Mouse (Mus musculus) heart, embryonic 11.5 days (tissue): Measurements from ENCODE around the gene Supt3. TPM values are rescaled to one million over a fixed set of nuclear protein-coding genes. Genes with fewer than 3 reads are reported as not detected.

Source experiments
- ATAC-seq: fragments of 200-750 bp; cut with Nextera tagmentation; replicated peaks from 2 replicates; pipeline ENCODE4 v1.8.0; 2017; ENCODE audit warnings: moderate library complexity; ENCODE audit not compliant: insufficient number of reproducible peaks, low FRiP score, low TSS enrichment
- H3K27ac ChIP-seq: fragments of 300-500 bp; sonication (generic); 2 replicates; pipeline ENCODE4 v1.5.1; 2014; ENCODE audit warnings: mild to moderate bottlenecking, low read depth, low read length
- H3K27me3 ChIP-seq: fragments of 300-500 bp; sonication (generic); 2 replicates; pipeline ENCODE4 v1.6.1; 2014; ENCODE audit warnings: mild to moderate bottlenecking, low read length, mixed read lengths; ENCODE audit not compliant: control insufficient read depth, insufficient read depth
- H3K36me3 ChIP-seq: fragments of 300-500 bp; sonication (generic); 2 replicates; pipeline ENCODE4 v1.6.1; 2014; ENCODE audit warnings: mild to moderate bottlenecking, low read length, moderate library complexity, mixed read lengths; ENCODE audit not compliant: control insufficient read depth, insufficient read depth
- H3K4me1 ChIP-seq: fragments of 300-500 bp; sonication (generic); 2 replicates; pipeline ENCODE4 v1.6.1; 2014; ENCODE audit warnings: low read length; ENCODE audit not compliant: control insufficient read depth, insufficient read depth
- H3K4me2 ChIP-seq: fragments of 300-500 bp; sonication (generic); 2 replicates; pipeline ENCODE4 v1.6.1; 2014; ENCODE audit warnings: mild to moderate bottlenecking, moderate library complexity
- H3K4me3 ChIP-seq: fragments of 300-500 bp; sonication (generic); 2 replicates; pipeline ENCODE4 v1.5.1; 2014; ENCODE audit warnings: low read depth, low read length
- H3K9ac ChIP-seq: fragments of 300-500 bp; sonication (generic); 2 replicates; pipeline ENCODE4 v1.6.1; 2014; ENCODE audit warnings: mild to moderate bottlenecking, low read depth, low read length, moderate library complexity
- H3K9me3 ChIP-seq: fragments of 300-500 bp; sonication (generic); replicated peaks from 2 replicates; pipeline ENCODE4 v1.6.1; 2016; ENCODE audit warnings: low read length; ENCODE audit not compliant: control insufficient read depth
- WGBS: fragments of 180-500 bp; shearing (Covaris S2); extraction: QIAGEN DNeasy Blood & Tissue Kit; methylation state at CpG from one replicate; pipeline ENCODE4 v1.1.7; 2014; ENCODE audit not compliant: insufficient replicate concordance; 5-methylcytosine and 5-hydroxymethylcytosine counted together
- polyA plus RNA-seq: library from polyadenylated mRNA; unstranded; fragments of >200 nt; fragmentation: Nextera tagmentation; extraction: Ambion mirVana; gene quantifications from 2 replicates; pipeline ENCODE4 v1.2.1, GENCODE M21; 2014

Gene Supt3
- polyA plus RNA-seq, 1 experiment from 2014 or later, result 22.4 TPM

DNA sequence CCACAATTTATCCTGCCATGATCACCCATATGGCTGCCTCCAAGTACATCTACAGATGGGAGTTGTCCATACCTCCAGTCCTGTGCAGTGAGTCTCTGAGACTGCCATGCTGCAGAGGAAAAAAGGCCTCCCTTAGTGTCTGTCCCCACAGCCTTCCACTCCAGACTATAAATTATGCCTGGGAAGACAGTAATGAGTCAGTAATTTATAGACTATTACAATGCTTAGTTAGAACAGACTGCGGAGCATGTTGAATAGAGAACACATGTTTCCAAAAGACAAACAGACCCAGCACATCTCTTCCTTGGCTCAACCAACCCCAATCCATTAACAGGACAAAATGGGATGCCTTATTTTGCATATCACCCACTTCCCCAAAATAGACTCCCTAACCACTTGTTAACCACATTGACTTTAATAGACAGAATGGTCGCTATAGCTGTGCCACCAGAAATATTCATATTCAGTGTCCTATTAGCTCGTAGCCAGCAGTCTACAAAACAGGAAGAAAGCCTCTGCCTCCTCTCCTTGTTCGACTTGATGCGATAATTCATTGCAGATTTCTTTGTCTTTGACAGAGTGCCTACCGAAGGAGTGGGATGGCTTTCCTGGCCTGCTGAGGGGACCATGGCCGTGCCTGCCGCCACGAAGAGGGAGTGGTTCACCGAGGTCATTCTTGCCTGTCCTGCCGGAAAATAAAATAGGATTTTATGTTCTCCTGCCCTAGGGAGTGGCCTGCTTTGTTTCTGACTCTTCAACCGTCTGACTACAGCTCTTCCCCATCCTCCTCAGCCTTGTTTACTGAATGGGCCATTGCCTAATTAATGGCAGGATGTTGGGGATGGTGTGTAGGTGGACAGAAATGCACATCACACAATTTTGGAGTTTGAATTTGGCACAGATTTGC is 341.9 kb downstream of the Supt3 start:
- 71% methylated on average over 12 of the region's 12 CpGs for WGBS
- Histone ChIP-seq H3K4me1 (no peaks in the 10 kb centered on the region; the same call in 1 of the 2 replicates), H3K36me3 (no peaks in the 10 kb centered on the region), H3K27me3 (no peaks in the 10 kb centered on the region), H3K27ac (no peak overlapping the region), H3K4me2 (no peak overlapping the region), H3K9ac (no peak overlapping the region), H3K9me3 (no peaks in the 10 kb centered on the region), H3K4me3 (no peak overlapping the region)
- ATAC-seq, result no peak

DNA sequence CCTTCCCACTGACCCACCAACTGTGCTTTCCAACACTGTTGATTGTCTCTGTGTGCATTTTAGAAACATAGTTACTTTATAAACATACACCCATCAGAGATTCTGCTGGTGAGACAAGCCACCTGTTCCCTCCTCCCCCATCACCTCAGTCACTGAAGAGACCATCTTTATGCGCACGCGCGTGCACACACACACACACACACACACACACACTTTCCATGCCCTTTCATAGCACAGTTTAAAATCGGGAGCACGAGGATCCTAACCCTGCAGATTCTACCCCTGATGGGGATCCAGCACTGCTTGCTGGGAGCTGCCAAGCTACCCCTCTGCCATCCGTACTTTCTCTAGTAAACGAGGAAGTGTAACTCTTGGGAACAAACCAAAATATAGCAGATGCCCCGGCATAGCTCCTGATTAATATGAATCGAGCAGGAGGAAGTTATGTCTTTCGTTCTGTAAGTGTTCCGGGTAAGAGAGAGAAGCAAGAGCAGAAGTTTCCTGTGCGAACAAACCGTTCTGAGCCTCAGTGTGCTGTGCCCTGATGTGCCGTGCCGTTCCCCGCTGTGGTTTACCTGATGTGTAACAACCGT is 342.8 kb downstream of the Supt3 start:
- H3K4me3 ChIP-seq, result no peak overlapping the region
- H3K27ac ChIP-seq, result no peak overlapping the region
- H3K4me2 ChIP-seq, result no peak overlapping the region
- no peaks in the 10 kb centered on the region for H3K9me3 ChIP-seq
- H3K4me1 ChIP-seq, result no peaks in the 10 kb centered on the region; the same call in 1 of the 2 replicates
- H3K36me3 ChIP-seq, result no peaks in the 10 kb centered on the region
- H3K9ac ChIP-seq, result no peak overlapping the region
- WGBS, result 81% methylated on average over 18 of the region's 18 CpGs
- ATAC-seq, result no peak
- H3K27me3 ChIP-seq, result no peaks in the 10 kb centered on the region

DNA sequence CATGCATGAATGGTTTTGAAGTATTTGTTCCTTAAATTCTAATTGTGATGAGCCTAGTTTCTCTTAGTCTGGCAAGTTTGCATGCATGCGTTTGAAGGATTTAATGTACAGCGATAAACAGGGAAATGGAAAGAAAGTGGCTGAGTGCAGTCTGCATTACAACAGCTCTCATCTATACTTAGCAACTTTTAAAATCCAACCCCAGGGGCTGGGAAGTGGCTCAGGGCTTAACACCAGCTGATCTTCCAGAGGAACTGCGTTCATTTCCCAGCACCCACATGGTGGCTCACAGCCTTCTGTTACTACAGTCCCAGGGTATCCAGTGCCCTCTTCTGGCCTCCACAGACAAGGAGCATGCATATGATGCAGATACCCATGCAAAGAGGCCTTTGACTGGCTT is 346.9 kb downstream of the Supt3 start:
- Histone ChIP-seq H3K9ac (no peak overlapping the region), H3K4me1 (no peaks in the 10 kb centered on the region), H3K27ac (no peak overlapping the region), H3K36me3 (no peaks in the 10 kb centered on the region), H3K9me3 (no peaks in the 10 kb centered on the region), H3K4me3 (no peak overlapping the region), H3K27me3 (no peaks in the 10 kb centered on the region), H3K4me2 (no peak overlapping the region)
- no peak for ATAC-seq
- 84% methylated on average over 3 of the region's 3 CpGs for WGBS

DNA sequence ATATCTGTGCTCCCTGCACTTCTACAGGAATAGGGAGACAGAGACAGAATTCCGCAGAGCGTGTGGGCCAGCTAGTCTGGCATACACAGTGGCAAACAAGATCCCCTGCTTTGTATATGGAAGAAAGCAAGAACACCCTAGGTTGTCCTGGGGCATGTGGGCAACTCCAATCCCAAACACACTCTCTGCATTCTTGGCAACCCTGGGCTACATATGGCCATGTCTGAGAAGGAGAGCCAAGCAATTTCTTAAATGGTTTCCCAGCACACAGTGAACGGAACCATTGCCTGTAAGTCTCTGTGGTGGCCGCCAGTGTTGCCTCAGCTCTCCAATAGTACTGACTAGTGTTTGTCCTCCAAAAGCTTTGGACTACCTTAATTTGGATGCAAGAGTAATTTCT is 351.7 kb downstream of the Supt3 start:
- no peaks in the 10 kb centered on the region for H3K4me1 ChIP-seq
- no peak overlapping the region for H3K4me2 ChIP-seq
- no peaks in the 10 kb centered on the region for H3K9me3 ChIP-seq
- no peaks in the 10 kb centered on the region for H3K36me3 ChIP-seq
- no peak for ATAC-seq
- H3K4me3 ChIP-seq, result no peak overlapping the region
- no peak overlapping the region for H3K9ac ChIP-seq
- H3K27me3 ChIP-seq, result no peaks in the 10 kb centered on the region
- 89% methylated on average over 4 of the region's 4 CpGs for WGBS
- no peak overlapping the region for H3K27ac ChIP-seq

- no peak overlapping the region for H3K4me3 ChIP-seq
- no peaks in the 10 kb centered on the region for H3K36me3 ChIP-seq
- no peak for ATAC-seq
- no peak overlapping the region for H3K9ac ChIP-seq
- no peaks in the 10 kb centered on the region for H3K4me1 ChIP-seq
- no peaks in the 10 kb centered on the region for H3K9me3 ChIP-seq
- H3K27me3 ChIP-seq, result no peaks in the 10 kb centered on the region
- WGBS, result 81% methylated on average over 10 of the region's 10 CpGs
- no peak overlapping the region for H3K27ac ChIP-seq
- H3K4me2 ChIP-seq, result no peak overlapping the region
These were observed 356.8 kb downstream of the Supt3 start for GRCm38 (mm10) chr17:45133501-45134400.

GRCm38 (mm10) chr17:45136491-45136890 is 359.5 kb downstream of the Supt3 start:
- ATAC-seq, result no peak
- H3K27me3 ChIP-seq, result no peaks in the 10 kb centered on the region
- 81% methylated on average over 6 of the region's 6 CpGs for WGBS
- no peak overlapping the region for H3K4me2 ChIP-seq
- no peaks in the 10 kb centered on the region for H3K9me3 ChIP-seq
- no peak overlapping the region for H3K9ac ChIP-seq
- no peak overlapping the region for H3K27ac ChIP-seq
- no peaks in the 10 kb centered on the region for H3K36me3 ChIP-seq
- no peak overlapping the region for H3K4me3 ChIP-seq
- no peaks in the 10 kb centered on the region for H3K4me1 ChIP-seq

GRCm38 (mm10) chr17:45143043-45143442 is 366.1 kb downstream of the Supt3 start:
- H3K9ac ChIP-seq, result no peak overlapping the region
- WGBS, result 76% methylated on average over 6 of the region's 6 CpGs
- no peak overlapping the region for H3K27ac ChIP-seq
- H3K4me2 ChIP-seq, result no peak overlapping the region
- no peaks in the 10 kb centered on the region for H3K27me3 ChIP-seq
- H3K4me1 ChIP-seq, result no peaks in the 10 kb centered on the region
- ATAC-seq, result no peak
- H3K4me3 ChIP-seq, result no peak overlapping the region
- H3K9me3 ChIP-seq, result no peaks in the 10 kb centered on the region
- no peaks in the 10 kb centered on the region for H3K36me3 ChIP-seq

DNA sequence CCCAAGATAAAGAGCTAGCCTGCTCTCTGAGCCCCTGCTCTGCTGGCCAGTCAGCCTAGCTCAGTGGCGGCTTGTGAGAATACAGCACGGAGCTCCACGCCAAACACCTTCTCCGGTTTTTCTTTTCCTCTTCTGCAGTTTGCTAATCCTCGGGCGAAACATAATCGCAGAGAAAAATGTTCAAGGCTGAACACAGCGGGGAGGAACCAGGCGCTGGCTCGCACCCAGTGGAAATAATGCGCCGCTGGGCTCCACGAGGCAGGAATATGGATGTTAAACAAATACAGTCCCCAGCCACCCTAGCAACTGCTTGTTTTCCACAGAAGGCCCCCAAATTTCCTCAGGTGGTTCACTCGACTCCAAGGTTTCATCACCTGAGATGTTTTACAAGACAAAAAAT is 367.7 kb downstream of the Supt3 start:
- no peak overlapping the region for H3K4me2 ChIP-seq
- no peak for ATAC-seq
- H3K9ac ChIP-seq, result no peak overlapping the region
- no peaks in the 10 kb centered on the region for H3K27me3 ChIP-seq
- H3K9me3 ChIP-seq, result no peaks in the 10 kb centered on the region
- 87% methylated on average over 14 of the region's 14 CpGs for WGBS
- H3K27ac ChIP-seq, result no peak overlapping the region
- H3K36me3 ChIP-seq, result no peaks in the 10 kb centered on the region
- no peaks in the 10 kb centered on the region for H3K4me1 ChIP-seq
- no peak overlapping the region for H3K4me3 ChIP-seq
